Mouse (Mus musculus) layer of hippocampus, postnatal 25 days (tissue): ENCODE results near the gene Nsun7. TPM values are rescaled to one million over a fixed set of nuclear protein-coding genes. Genes with fewer than 3 reads are reported as not detected.

Experiments
- DNase-seq, 2 experiments: peaks; one replicate each; pipeline ENCODE4 v3.0.0; 2022; ENCODE audit warnings: mixed read lengths in 2 of 2, low spot score in 1 of 2; ENCODE audit errors: extremely low spot score in 1 of 2
- total RNA-seq, 2 experiments: library from RNA; stranded (reverse); gene quantifications; 2 replicates each; pipeline ENCODE4 v1.2.3; 2021

Gene Nsun7
- total RNA-seq, 2 experiments from 2014 or later: 7.1 to 12.2 TPM

DNA sequence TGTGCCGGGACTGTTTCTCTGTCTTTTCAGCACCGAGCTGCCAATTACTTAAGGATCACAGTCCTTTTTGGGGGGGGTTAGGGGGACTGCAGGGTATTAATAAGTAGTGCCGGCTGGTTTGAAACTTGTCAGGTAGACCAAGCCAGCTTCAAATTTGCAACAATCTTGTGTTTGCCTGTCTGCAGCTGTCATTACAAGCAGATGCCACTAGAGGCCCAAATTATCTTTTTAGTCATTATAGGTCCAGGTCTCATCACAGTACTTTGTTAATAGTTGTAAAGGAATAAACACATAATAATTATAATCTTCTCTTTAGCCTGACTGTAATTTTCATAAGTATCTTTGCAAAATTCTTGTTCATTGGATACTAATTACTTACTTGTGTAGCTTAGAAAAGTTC is 14.7 kb downstream of the Nsun7 start:
- no peak for DNase-seq

DNA sequence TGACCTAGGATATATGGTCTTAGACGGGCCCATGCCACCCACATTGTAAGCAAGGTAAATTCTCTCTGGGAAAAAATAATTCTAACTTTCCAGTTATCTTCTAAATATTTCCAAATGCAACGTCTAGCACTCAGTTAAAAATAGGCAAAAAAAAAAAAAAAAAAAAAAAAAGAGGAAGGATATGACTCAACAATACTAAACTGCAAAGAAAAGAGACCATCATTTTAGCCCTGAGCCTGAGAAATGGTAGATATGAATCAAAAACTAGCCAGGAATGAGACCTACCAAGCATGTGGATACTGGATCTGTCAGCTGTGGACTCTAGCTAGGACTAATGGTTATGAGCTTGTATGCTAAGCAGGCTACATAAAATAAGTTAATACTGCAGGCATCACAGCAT is 20.0 kb downstream of the Nsun7 start:
- DNase-seq: no peak

DNA sequence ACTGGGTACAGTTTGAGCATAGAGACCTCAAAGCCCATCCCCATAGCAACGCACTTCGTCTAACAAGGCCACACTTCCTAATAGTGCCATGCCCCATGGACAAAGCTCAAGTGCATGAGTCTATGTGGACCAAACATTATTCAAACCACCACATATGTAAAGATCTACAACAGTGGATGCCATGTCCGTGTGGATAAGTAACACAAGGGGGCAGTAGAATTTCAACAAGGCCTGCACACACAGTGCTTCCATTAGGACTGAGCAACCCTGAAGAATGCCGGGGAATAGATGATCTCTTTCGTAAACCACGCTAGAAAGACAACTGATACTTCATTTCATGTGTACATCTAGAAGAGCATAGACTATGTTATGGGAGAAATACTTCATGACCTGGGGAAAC is 21.0 kb downstream of the Nsun7 start:
- DNase-seq: no peak

DNA sequence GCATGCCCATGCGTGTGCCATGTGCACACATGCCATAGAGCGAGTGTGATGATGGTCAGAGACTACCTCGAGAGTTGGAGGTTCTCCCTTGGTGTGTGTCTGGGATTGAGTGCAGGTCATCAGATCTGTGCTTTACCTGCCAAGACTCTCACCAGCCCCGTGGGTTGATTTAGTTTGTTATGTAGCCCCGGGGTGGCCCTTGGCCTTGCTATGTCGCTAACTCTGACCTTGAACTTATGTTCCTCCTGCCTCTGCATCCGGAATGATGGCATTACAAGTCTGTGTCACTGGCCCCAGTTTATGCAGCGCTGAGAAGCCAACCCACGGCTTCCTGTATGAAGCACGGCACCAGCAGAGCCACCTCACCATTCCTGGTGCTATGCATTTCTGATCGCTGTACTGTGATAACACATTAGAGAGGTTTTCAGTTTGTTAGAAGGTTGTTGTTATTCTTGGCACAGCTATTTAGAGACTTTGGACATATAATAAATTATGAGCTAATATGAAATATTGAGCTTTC is 34.5 kb downstream of the Nsun7 start:
- no peak for DNase-seq

DNA sequence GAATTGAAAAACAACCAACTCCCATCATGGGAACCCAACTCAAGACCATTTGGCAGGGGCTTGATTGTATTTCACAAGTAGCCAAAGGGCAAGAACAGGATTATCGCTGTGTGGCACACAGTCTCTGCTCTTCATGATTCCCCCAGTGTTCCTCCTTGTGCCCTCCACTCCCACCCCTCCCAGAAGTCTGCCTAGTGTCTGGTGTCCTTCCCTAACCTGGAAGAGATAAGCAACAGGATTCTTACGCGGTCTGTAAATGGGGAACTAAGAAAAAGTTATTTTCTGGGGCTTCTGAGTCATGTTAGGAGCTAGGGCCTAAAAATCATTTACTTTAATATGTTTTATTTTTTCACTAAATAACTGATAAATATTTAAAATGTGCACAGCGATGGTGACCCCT is 35.3 kb downstream of the Nsun7 start:
- no peak for DNase-seq

DNA sequence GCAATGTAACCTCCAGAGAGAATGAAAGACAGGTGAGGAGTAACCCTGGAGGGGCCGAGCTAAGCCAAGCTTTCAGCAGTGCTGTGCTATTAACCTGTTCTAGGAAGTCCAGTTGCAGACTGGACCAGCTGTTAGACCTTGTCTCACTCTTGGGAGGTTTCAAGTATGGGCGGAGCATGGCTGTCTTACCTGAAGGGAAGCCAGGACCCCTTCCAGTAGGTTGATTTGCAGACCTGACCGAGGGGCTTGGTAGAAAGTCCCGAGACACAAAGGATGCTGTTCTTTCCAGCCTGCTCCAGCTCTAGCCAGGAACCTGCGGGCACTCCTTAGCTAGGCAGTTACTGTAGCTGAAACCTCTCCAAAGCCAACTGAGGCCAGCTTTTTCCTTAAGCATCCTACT is 36.4 kb downstream of the Nsun7 start:
- no peak for DNase-seq

DNA sequence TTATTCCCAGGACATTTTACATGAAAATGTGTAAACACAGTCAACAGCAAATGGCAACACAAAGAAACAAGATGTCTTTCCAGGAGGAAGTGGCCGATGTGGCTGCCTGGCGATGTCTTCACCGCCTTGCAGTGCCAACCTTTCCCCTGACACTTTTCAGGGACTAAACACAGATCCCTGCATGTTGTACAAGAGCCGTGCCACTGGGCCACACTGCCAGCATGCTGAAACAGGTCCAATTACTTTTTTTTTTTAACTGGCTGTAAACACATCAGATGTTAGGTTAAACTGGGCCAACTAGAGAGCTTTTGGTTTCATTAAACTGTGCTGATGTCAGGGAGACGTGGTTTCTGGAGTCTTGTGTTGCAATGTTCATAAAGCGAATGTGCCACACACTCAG is 39.2 kb downstream of the Nsun7 start:
- no peak for DNase-seq

DNA sequence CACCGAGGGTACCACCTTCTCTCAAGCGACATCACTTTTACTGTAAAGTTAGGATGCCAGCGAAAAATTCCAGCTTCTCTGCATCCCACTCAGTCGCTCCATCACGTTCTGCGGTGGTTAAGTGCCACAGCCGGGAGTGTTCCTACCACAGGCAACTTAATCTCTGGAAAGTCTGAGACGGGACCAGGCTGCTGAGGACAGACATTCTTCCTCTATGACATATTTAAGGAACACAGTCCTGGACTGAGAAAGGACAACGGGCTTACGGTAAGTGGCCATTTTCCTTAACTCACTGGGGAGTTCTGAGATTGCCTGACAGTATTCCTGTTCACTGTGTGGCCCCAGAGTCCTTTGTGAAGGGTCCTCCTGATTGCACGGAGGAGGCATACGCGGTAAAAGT is 40.9 kb downstream of the Nsun7 start:
- DNase-seq: no peak

DNA sequence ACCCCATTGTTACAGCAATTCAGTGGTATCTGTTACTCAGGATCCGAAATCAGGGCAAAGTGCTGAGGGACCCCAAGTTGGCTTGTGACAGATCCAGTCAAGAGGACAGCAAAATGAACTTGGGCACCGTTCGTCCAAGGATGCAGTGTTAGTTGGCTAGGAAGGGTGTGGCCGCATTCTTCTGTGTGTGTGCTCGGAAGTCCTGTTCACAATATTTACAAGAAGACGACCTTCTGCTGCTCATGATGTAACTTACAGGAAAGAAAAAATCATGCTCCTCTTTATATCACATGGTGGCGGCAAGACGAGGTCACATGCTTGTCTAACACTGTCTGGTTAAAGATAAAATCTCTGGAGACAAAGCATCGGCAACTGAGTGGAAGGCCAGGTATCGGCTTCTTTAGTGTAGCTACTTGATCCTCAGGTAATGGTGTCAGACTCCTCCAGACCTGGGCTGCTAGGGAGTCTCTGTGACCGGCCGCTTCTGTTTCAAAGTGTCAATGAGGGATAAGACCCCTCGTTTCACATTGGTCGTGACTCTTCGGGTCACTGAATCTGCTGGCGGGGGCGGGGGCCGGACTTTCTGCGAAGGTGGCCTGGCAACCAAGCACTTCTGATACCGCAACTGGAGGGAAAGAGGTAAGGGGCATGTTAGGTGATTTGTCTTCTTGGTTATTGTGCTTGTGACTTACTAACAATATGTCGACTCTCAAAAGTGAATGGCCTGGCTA is 42.6 kb downstream of the Nsun7 start:
- no peak for DNase-seq

DNA sequence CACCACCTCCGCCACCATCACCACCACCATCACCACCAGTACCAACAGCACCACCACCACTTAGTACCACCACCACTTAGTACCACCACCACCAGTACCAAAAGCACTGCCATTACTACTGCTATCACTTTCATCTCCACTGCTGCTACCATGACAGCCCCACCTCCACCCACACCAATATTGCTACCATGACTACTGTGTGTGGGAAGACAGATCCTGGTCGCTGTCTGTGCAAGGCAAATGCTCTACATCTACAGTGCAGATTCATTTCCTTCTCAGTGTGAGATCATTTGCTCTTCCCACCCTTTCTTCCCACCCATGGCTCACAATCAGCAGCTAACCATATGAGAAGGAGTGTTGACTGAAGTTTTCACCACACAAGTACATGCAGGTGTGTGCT is 43.2 kb downstream of the Nsun7 start:
- no peak for DNase-seq

DNA sequence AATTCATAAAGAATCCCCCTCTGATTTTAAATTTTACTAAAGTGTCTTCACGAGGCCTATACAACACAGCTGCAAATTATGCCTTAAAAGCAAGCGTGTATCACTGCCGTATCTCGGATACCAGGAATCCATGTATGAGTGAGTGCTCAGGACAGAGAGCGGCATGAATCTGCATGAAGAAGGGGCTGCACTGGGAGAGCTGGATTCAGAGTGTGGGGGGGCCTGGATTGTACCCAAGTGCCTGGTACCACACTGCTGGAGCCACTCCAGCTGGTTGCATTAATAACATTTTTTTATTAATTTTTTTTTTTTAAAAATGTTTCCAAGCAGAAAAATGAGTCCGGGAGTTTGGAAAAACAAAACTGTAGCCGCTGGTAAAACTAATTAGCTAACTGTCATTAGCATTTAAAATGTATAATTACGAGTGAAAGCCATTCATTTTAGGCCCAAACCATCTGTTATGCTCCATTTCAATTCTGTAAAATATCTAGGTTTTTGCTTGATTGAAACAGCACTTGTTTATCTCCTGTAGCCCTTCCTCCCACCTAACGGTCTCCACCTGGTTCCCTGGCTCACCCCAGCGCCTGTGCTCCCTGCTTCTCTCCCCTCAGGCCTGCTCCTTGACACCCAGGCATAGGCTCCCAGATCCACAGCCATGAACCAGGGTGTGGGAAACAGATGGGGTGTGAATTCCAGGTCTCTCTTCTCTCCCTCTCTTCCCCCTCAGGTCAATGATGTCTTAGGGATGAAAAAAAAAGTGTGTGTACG is 44.8 kb downstream of the Nsun7 start:
- DNase-seq: no peak

DNA sequence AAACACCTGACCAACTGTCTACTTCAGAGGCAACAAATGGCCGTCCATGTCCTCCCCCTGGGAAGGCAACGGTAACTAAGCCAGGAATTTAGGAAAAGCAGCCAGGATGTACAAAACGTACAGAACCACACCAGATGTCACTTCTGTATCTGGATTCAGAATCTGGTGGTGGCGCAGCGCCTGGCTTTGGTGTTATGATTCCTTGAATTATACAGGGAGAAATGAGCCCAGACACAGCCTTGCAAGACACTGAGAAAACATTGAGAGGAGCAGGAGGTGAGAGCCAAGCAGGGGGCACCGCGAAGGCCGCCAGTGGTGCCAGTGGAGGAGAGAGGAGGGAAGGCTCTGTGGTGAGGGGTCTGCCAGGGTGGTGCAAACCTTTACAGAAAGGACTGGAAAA is 45.8 kb downstream of the Nsun7 start:
- no peak for DNase-seq

DNA sequence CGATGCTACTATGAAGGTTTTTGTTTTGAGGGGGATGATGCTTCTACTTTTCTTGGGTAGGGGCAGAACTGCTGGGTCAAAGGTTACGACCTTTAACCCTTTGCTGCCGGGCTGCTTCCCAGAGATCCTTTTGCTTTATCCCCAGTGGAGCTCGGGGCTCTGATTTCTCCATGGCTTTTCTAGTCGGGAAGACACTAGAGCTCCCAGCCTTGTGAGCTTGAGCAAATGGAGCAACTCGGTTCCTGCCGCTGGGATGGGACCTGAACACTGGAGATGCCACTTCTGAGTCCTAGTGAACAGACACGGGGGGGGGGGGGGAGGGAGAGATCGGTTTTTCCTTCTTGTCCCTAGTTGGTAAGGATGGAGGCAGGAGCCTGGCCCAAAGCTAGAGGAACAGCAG is 50.6 kb downstream of the Nsun7 start:
- DNase-seq: no peak

DNA sequence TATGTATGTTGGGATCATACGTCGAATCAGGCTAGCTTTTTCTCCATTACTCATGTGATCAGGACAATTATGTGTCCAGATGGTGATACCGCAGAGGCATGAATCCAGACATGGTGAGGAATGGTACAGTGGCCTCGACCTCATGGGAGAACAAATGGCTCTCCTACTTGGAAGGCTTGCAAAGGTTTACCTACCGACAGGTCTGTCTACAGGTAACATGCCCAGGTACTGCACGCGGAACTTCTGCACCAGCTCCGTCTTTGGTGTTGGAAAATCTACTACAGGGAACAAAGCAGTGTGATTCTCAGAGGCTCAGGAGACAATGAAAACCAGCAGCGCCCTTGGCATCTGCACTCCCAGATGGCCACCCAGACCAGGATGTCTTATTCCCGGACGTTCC is 51.1 kb downstream of the Nsun7 start:
- DNase-seq: no peak

DNA sequence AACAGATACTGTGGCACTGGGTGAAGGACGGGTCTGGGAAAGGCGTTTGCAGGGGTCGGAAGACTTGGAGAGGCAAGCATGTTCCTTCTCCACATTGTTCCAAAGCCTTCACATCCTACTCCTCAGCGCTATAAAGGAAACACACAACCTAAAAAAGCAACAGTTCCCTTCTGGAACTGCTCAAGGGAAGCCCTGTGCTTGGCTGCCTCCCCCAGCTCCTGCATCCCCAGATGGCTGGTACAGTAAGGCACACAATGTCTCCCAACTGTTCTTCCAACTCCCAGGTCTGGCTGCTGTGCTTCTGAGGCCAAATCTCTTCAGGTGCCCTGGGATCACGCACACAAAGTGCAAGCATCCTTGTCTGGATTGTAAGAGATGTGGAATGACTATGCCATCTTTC is 56.1 kb downstream of the Nsun7 start:
- DNase-seq: no peak

DNA sequence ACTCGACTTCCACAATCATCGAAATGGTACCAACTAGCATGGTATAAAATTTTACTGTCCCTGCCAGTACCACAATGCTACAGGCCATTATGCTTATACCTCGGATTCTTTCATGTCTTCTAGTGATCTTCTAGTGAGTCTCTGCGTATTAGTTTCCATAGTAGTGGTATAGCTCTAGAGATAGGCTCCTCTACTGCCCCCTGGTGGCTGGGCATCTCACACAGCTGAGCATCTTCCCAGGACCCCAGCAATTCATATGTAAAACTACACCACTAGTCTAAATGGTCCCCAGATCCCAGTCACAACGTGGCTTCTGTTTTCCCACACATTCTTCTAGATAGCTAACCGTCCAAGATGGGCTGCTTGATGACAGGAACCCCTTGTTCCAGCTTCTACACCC is 59.6 kb downstream of the Nsun7 start:
- DNase-seq: peak in 1 of 2 experiments; percentile 79

DNA sequence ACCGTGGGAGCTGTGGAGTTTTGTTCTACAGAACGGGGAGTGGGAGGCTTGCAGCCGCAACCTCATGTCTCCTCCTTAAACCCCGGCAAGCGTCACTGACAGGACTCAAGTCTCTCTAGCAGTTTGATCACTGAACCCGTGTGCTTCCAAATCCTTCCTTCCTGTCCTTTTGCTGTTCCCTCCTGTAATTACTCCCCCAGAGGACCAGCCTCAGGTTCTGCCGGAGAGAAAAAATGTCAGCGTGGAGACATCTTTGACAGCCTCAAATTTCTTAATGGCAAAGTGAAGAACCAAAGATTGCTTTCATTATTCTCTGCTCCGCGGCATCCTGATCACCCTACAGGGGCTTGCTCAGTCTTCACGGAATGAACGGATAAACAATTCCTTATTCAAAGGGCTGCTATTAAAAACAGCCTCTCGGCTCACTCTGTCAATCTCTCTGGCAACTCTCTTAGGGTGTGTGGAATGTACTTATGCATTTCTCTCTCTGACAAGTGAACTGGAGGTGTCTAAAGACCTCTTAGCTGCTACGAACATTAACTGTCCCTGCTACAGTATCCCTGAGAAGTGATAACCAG is 60.2 kb downstream of the Nsun7 start:
- DNase-seq: no peak

DNA sequence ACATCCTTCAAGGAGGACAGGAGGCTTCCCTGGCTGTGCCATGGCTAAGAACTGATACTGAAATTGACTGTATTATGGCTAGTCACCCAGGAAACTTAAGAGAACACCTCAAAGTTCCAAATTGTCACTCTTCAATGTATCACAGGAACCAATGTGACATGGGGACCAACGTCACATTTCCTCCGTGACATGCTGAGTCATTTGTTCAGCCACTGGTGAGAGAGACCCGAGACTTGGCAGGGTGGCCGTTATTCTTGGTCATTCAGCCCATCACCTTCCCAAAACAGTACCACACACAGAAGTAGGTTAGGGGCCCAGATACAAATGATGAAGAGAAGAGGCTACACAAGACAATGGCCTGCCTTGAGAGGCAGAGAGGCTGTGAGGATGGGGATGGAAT is 63.4 kb downstream of the Nsun7 start:
- DNase-seq: no peak

DNA sequence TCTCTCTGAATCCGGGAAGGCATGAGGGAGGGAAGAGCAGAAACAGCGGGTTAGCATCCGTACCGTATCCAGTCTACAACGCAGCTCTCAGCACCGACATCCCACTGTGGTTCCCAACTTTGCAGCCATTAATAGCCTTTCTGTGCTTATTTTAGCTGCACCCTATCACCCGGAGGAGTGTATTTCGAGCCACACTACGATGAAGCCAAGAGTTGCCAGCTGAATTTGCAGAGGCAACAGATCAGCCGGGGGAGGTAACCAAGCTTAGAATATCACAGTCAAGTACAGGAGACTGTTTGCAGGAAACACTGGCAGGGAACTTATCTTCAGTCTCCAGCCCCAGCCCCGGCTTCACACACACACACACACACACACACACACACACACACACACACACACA is 63.9 kb downstream of the Nsun7 start:
- no peak for DNase-seq

DNA sequence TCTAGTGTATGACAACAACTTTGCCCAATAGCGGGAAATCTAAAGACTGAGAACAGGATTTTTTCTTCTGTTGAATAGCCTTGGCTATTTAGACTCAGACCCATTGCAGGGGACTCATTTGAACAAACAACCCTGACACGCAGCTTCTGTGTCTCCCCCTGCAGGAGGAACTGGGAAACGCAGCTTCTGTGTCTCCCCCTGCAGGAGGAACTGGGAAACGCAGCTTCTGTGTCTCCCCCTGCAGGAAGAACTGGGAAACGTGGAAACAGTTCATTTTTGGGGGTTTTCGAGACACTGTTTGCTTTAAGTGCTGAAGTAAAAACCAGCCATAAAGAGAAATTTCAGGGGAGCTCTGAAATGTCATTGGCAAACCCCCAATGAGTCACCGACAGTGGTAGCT is 66.7 kb downstream of the Nsun7 start:
- no peak for DNase-seq

DNA sequence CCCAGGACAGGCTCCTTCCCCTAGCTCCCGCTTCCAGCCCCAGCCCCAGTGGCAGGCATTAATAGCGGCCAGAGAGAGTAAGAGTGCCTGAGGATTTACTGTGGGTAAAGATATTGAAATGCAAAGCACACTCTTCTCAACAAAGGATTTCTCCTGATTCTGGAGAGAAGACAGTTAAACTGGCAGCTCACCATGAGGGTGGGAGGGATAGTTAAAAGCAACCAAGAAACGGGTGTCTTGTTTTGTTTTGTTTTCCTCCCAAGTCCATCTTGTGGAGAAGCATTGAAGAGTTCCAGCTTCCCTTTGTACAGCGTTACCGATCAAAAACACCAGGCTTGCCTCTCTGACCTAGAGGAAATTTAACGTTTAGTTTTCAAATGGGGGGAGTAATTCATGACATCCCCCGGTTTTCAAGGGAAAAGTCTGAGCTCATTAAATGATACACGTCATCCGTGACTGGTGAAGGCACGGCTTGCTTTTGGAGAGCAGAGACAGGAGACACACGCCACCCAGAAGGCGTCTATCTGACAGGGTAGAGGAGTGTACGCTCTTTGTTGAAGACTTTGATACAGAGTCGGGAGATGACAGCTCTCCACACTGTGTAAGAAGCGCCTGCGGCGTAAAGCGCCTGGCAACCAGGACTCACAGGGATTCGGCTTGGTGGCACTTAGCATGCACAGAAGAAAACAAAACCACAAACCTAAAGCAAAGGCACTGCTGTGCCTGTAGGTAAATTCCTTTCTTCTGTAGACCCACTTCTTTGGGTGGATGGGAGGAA is 68.4 kb downstream of the Nsun7 start:
- no peak for DNase-seq
